Mouse (Mus musculus) c-Kit-positive CD71-positive TER-119-positive erythroid progenitor cells, embryonic 14.5 days (primary cell): Measurements from ENCODE around the gene Abcg5.

Experiments used
- DNase-seq: peaks from one replicate; pipeline ENCODE4 v3.0.0-alpha.2; 2013; ENCODE audit warnings: low spot score

Gene Abcg5

DNA sequence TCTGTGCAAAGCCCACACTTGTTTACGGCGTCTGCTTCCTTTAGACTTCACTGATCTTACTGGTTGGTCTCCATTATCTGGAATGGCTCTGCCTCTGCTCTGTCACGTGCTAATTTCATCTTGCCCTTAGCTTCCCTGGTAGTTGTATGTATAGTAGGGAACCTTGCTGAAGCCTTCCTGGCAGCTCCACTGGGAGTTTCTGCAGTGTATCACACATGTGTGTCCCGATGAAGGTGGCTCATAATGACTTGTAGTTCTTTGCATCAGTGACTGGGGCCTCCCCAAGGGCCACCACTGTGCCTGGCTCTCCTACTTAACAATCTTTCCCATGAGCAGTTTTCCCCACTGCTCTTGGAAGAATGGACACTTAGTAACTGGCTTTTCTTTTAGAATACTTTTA, 74.2 kb downstream of the Abcg5 start:
- DNase-seq, result no peak
